Mouse (Mus musculus): ENCODE measurements at regions not wholly inside any gene's neighbourhood (a gene's known extent, or its start where the extent isn't known, plus 50 kb on each side); places are given as distances from the start of the nearest gene placed in this dataset.

DNA sequence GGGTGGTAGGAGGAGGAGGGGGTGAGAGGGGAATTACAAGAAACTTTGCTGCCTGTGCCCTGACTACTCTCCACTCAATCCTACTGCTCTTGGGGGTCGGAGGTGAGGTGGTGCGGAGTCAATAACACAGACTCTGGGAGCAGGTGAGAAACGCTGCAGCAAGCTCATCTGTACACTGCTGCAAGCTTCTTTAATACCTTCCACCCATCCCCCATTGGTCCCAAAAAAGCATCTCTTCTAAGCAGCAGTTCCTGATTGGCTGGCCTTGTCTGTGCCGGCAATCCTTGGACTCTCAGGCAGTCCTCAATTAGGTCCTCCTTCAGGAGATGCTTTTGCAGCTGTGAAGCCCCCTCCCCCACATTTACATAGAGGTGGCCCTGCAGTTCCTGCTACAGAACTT is 79.7 kb upstream of the Bach2 start:
- Histone ChIP-seq H3K9me3 (ENCODE audit: control insufficient read depth, low read length) (no peaks in the 10 kb centered on the region), H3K4me2 (ENCODE audit: low read depth, low read length) (no peak overlapping the region), H3K27ac (replicated peaks; ENCODE audit: low read depth, low read length) (no peak overlapping the region), H3K9ac (ENCODE audit: low read depth, low read length) (no peak overlapping the region), H3K4me1 (ENCODE audit: control insufficient read depth, insufficient read depth, low read length) (peaks cover 6% of the 10 kb centered on the region; the same call in 1 of the 2 replicates), H3K27me3 (replicated peaks; ENCODE audit: control insufficient read depth, insufficient read depth, low read length) (no peaks in the 10 kb centered on the region), H3K36me3 (ENCODE audit: control insufficient read depth, insufficient read depth, low read length) (no peaks in the 10 kb centered on the region), H3K4me3 (ENCODE audit: low read depth, low read length) (no peak overlapping the region)
- WGBS, result 34% methylated on average over 4 of the region's 4 CpGs
- DNase-seq (ENCODE audit: low spot score) (no peak), ATAC-seq (ENCODE audit: low read depth) (no peak)

DNA sequence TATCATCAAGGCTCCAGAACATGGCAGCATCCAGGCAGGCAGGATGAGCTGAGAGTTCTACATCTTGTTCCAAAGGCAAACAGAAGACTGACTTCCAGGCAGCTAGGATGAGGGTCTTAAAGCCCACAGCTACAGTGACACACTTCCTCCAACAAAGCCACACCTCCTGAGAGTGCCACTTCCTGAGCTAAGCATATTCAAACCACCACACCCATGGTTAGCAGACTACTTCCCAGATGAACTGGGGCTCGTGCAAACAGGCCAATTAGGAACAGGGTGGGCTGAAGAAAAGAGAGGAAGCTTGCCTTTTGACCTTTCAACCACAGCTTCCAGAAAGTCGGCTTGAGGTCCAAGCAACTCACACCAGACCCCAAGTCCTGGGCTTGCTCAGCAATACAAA is 77.8 kb upstream of the Bach2 start:
- no peak overlapping the region for H3K4me3 ChIP-seq (ENCODE audit: low read depth, low read length)
- peaks cover 6% of the 10 kb centered on the region; the same call in 1 of the 2 replicates for H3K4me1 ChIP-seq (ENCODE audit: control insufficient read depth, insufficient read depth, low read length)
- H3K4me2 ChIP-seq (ENCODE audit: low read depth, low read length), result no peak overlapping the region
- 42% methylated on average over 2 of the region's 2 CpGs for WGBS
- H3K27ac ChIP-seq (replicated peaks; ENCODE audit: low read depth, low read length), result no peak overlapping the region
- no peak overlapping the region for H3K9ac ChIP-seq (ENCODE audit: low read depth, low read length)
- no peaks in the 10 kb centered on the region for H3K9me3 ChIP-seq (ENCODE audit: control insufficient read depth, low read length)
- ATAC-seq (ENCODE audit: low read depth) (no peak), DNase-seq (ENCODE audit: low spot score) (no peak)
- H3K27me3 ChIP-seq (replicated peaks; ENCODE audit: control insufficient read depth, insufficient read depth, low read length), result no peaks in the 10 kb centered on the region; the same call in 1 of the 2 replicates
- no peaks in the 10 kb centered on the region for H3K36me3 ChIP-seq (ENCODE audit: control insufficient read depth, insufficient read depth, low read length)

DNA sequence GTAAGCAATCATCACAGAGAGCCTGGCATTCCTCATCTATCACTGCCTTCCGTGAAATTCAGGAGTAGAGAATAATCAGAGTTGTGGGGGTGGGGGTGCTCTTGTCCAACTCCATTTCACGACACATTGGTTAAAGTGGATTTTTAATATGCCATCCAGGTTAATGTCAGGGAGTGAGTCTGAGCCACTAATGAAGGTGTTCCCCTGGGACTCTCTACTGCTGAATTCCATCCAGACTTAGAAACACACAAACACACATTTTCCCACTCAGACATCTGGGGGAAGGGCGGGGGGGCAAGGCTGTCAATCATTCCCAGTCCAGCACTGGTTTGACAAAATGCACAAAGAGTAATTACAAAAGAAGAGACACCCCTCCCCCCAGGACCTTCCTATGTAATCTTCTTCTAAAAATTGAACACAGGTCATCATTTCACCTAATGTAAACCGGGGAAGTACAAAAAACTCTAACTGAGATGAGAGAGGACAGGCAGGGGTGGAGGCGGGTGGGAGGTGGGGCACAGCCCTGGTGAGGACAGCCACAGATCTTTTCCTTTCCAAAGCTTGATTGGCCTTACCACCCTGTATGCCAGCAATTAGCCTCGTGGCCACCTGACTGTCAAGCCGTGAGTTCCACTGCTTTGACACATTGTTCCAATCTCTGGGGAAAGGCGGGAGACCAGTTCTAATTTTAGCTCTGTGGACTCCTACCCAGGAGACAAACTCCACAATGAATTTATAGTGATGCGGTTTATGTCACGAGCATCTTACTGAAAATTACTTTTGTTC is 76.5 kb upstream of the Bach2 start:
- H3K9me3 ChIP-seq (ENCODE audit: control insufficient read depth, low read length), result no peaks in the 10 kb centered on the region
- no peaks in the 10 kb centered on the region for H3K36me3 ChIP-seq (ENCODE audit: control insufficient read depth, insufficient read depth, low read length)
- ATAC-seq (ENCODE audit: low read depth), result no peak
- H3K9ac ChIP-seq (ENCODE audit: low read depth, low read length), result no peak overlapping the region
- no peak overlapping the region for H3K27ac ChIP-seq (replicated peaks; ENCODE audit: low read depth, low read length)
- 26% methylated on average over 10 of the region's 10 CpGs for WGBS
- H3K4me2 ChIP-seq (ENCODE audit: low read depth, low read length), result no peak overlapping the region
- DNase-seq (ENCODE audit: low spot score), result no peak
- H3K27me3 ChIP-seq (replicated peaks; ENCODE audit: control insufficient read depth, insufficient read depth, low read length), result no peaks in the 10 kb centered on the region; the same call in 1 of the 2 replicates
- no peak overlapping the region for H3K4me3 ChIP-seq (ENCODE audit: low read depth, low read length)
- peaks cover 6% of the 10 kb centered on the region; the same call in 1 of the 2 replicates for H3K4me1 ChIP-seq (ENCODE audit: control insufficient read depth, insufficient read depth, low read length)

- Histone ChIP-seq H3K9me3 (ENCODE audit: control insufficient read depth, low read length) (no peaks in the 10 kb centered on the region), H3K36me3 (ENCODE audit: control insufficient read depth, insufficient read depth, low read length) (no peaks in the 10 kb centered on the region), H3K4me1 (ENCODE audit: control insufficient read depth, insufficient read depth, low read length) (peaks cover 6% of the 10 kb centered on the region; the same call in 1 of the 2 replicates), H3K27me3 (replicated peaks; ENCODE audit: control insufficient read depth, insufficient read depth, low read length) (no peaks in the 10 kb centered on the region; the same call in 1 of the 2 replicates), H3K4me2 (ENCODE audit: low read depth, low read length) (no peak overlapping the region), H3K4me3 (ENCODE audit: low read depth, low read length) (no peak overlapping the region), H3K27ac (replicated peaks; ENCODE audit: low read depth, low read length) (no peak overlapping the region), H3K9ac (ENCODE audit: low read depth, low read length) (no peak overlapping the region)
- DNase-seq (ENCODE audit: low spot score) (no peak), ATAC-seq (ENCODE audit: low read depth) (no peak)
- WGBS, result 69% methylated on average over 12 of the region's 12 CpGs
Measured at GRCm38 (mm10) chr4:32162694-32163240, 75.8 kb upstream of the Bach2 start.

- WGBS, result 79% methylated on average over 11 of the region's 11 CpGs
- DNase-seq (ENCODE audit: low spot score) (no peak), ATAC-seq (ENCODE audit: low read depth) (no peak)
- no peak overlapping the region for H3K27ac ChIP-seq (replicated peaks; ENCODE audit: low read depth, low read length)
- no peaks in the 10 kb centered on the region for H3K9me3 ChIP-seq (ENCODE audit: control insufficient read depth, low read length)
- no peaks in the 10 kb centered on the region for H3K36me3 ChIP-seq (ENCODE audit: control insufficient read depth, insufficient read depth, low read length)
- no peak overlapping the region for H3K4me3 ChIP-seq (ENCODE audit: low read depth, low read length)
- H3K9ac ChIP-seq (ENCODE audit: low read depth, low read length), result no peak overlapping the region
- H3K27me3 ChIP-seq (replicated peaks; ENCODE audit: control insufficient read depth, insufficient read depth, low read length), result no peaks in the 10 kb centered on the region; the same call in 1 of the 2 replicates
- peaks cover 6% of the 10 kb centered on the region; the same call in 1 of the 2 replicates for H3K4me1 ChIP-seq (ENCODE audit: control insufficient read depth, insufficient read depth, low read length)
- H3K4me2 ChIP-seq (ENCODE audit: low read depth, low read length), result no peak overlapping the region
Measured at GRCm38 (mm10) chr4:32164081-32164641, 74.4 kb upstream of the Bach2 start.

DNA sequence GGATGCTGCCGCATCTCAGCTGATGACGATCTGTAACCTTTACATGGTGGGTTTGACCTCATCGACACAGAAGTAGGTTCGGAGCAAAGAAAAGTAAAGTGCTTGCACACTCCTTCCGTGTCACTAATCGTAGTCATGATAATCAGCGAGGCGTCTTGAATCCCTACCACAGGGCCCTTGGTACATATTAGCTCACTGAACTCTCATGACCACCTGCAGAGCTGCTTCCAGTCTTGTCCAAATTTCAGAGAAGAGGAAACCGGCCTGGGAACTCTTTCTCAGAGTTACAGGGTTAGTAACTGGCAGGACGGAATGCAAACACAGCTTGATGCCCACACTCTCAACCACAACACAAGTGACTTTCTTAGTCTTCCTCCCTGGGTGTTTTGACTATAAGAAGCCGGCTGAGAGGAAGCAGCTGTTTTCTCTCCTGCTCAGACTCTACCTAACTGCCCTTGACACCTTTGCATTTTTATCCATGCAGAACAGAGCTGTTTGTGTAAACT is 73.8 kb upstream of the Bach2 start:
- Histone ChIP-seq H3K27ac (replicated peaks; ENCODE audit: low read depth, low read length) (no peak overlapping the region), H3K4me1 (ENCODE audit: control insufficient read depth, insufficient read depth, low read length) (peaks cover 6% of the 10 kb centered on the region; the same call in 1 of the 2 replicates), H3K9ac (ENCODE audit: low read depth, low read length) (no peak overlapping the region), H3K36me3 (ENCODE audit: control insufficient read depth, insufficient read depth, low read length) (no peaks in the 10 kb centered on the region), H3K4me2 (ENCODE audit: low read depth, low read length) (no peak overlapping the region), H3K9me3 (ENCODE audit: control insufficient read depth, low read length) (no peaks in the 10 kb centered on the region), H3K27me3 (replicated peaks; ENCODE audit: control insufficient read depth, insufficient read depth, low read length) (no peaks in the 10 kb centered on the region; the same call in 1 of the 2 replicates), H3K4me3 (ENCODE audit: low read depth, low read length) (no peak overlapping the region)
- ATAC-seq (ENCODE audit: low read depth) (no peak), DNase-seq (ENCODE audit: low spot score) (no peak)
- WGBS, result 66% methylated on average over 11 of the region's 11 CpGs

DNA sequence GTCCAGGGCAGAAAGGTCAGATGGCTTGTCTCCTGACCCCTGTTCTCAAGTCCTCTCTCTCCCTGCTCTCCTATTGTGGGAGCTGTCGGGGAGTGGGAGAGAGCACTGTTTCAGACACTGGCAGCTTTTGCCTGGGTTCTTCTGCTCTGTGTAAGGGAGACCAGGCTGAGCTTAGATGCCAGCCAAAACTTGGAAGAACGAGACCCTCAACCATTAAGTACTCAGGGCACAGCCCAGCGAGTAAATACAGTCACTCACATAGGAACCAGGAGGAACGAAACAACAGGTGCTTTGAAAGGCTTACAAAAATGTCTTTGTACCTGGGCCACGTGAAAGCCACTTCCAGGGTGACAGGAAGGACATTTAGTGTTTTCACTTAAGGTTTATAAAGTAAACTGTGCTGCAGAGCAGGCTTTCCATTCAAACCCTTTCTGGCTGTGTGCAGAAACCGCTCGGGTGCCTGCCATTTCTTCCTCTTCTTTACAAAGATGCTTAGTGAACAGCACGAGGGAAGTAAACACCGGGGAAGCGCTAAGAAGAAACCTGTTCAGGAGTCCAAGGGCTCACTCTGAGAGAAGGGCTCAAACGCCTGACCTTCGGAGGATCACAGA is 72.6 kb upstream of the Bach2 start:
- H3K9ac ChIP-seq (ENCODE audit: low read depth, low read length), result no peak overlapping the region
- ATAC-seq (ENCODE audit: low read depth), result no peak
- H3K27ac ChIP-seq (replicated peaks; ENCODE audit: low read depth, low read length), result no peak overlapping the region
- no peaks in the 10 kb centered on the region for H3K9me3 ChIP-seq (ENCODE audit: control insufficient read depth, low read length)
- no peak for DNase-seq (ENCODE audit: low spot score)
- WGBS, result 55% methylated on average over 12 of the region's 12 CpGs
- H3K4me3 ChIP-seq (ENCODE audit: low read depth, low read length), result no peak overlapping the region
- no peaks in the 10 kb centered on the region for H3K36me3 ChIP-seq (ENCODE audit: control insufficient read depth, insufficient read depth, low read length)
- peaks cover 6% of the 10 kb centered on the region; the same call in 1 of the 2 replicates for H3K4me1 ChIP-seq (ENCODE audit: control insufficient read depth, insufficient read depth, low read length)
- H3K27me3 ChIP-seq (replicated peaks; ENCODE audit: control insufficient read depth, insufficient read depth, low read length), result no peaks in the 10 kb centered on the region; the same call in 1 of the 2 replicates
- no peak overlapping the region for H3K4me2 ChIP-seq (ENCODE audit: low read depth, low read length)

DNA sequence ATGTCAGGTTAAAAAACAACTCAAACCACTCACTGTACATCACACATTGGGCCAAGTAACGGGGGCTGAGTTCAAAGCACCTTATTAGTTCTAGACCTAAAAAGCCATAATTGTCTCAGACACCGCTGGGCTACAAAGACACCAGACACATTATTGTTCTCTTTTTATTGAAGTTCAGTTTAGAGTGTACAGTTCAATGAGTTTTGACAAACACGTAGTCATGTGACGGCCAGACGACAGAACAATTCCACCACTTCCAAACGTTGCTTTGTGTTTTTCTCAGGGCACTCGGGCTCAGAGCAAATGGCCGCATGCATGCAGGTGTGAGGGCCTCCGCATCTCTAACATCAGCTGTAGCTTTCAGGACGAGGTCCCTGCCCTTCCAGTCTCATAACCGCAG is 71.5 kb upstream of the Bach2 start:
- Histone ChIP-seq H3K4me2 (ENCODE audit: low read depth, low read length) (no peak overlapping the region), H3K9ac (ENCODE audit: low read depth, low read length) (no peak overlapping the region), H3K4me3 (ENCODE audit: low read depth, low read length) (no peak overlapping the region), H3K4me1 (ENCODE audit: control insufficient read depth, insufficient read depth, low read length) (no peaks in the 10 kb centered on the region; the same call in 1 of the 2 replicates), H3K36me3 (ENCODE audit: control insufficient read depth, insufficient read depth, low read length) (no peaks in the 10 kb centered on the region), H3K27ac (replicated peaks; ENCODE audit: low read depth, low read length) (no peak overlapping the region), H3K27me3 (replicated peaks; ENCODE audit: control insufficient read depth, insufficient read depth, low read length) (no peaks in the 10 kb centered on the region; the same call in 1 of the 2 replicates), H3K9me3 (ENCODE audit: control insufficient read depth, low read length) (no peaks in the 10 kb centered on the region)
- 79% methylated on average over 11 of the region's 11 CpGs for WGBS
- ATAC-seq (ENCODE audit: low read depth) (no peak), DNase-seq (ENCODE audit: low spot score) (no peak)
